Mouse (Mus musculus) brain, embryonic 18.5 days (tissue): ENCODE data around the gene Smg6.
"Not testable (repeated sequence)": the region's sequence is repeated elsewhere in the genome, so short reads cannot be mapped to it uniquely, and the experiment has no call there.

Experiments used
- DNase-seq: peaks from one replicate; pipeline ENCODE4 v3.0.0-alpha.2; 2012; ENCODE audit warnings: low read depth, low spot score

Gene Smg6

DNA sequence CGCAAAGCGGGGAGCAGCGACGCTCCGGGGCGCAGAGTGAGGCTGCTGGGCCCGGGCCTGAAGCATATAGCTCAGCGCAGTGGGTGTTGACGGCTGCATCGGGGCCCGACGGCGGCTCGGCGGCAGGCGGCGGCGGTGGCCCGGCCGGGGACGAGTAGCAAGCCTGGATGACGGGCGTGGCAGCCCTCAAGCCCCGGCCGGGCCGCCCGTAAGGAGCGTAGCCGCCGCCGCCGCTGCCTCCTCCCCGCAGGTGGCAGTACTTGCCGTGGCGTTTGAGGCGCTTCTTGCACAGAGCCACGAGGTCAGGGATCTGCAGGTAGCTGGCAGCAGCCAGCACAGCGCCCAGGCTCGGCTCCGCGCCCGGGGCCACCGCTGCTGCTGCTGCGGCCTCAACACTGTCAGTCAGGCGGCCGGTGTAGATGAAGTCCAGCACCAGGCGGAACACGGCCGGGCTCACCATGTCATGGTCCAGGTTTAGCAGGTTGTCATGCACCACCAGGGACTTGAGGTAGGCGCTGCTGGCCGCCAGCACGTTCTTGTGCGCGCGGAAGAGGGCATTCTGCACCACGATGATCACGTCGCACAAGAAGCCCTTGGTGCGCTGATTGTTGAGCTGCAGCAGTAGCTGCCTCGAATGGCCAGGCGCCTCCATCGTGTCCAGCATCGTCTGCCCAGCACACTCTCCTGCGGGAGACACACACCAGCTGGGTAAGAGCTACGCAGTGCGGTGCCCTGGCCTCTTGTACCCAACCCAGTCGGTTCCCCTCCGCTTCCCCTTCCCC lies 241.4 kb downstream of the Smg6 start:
- DNase-seq: no peak

GRCm38 (mm10) chr11:75167643-75168589 lies 242.3 kb downstream of the Smg6 start:
- no peak for DNase-seq

GRCm38 (mm10) chr11:75168590-75169361 lies 243.2 kb downstream of the Smg6 start:
- no peak for DNase-seq

- DNase-seq: no peak
These were observed 243.9 kb downstream of the Smg6 start, which contains the start of gene Hic1 for GRCm38 (mm10) chr11:75169405-75170080. Gene Hic1 (minus strand): TSS chr11:75169519.

GRCm38 (mm10) chr11:75170136-75170751 lies 244.6 kb downstream of the Smg6 start:
- peak; percentile 81 for DNase-seq

GRCm38 (mm10) chr11:75171186-75171865 lies 245.7 kb downstream of the Smg6 start:
- DNase-seq: no peak

GRCm38 (mm10) chr11:75172151-75173094 lies 246.8 kb downstream of the Smg6 start:
- peak; percentile 74 for DNase-seq

GRCm38 (mm10) chr11:75173095-75173798 lies 247.6 kb downstream of the Smg6 start:
- DNase-seq: peak; percentile 69

DNA sequence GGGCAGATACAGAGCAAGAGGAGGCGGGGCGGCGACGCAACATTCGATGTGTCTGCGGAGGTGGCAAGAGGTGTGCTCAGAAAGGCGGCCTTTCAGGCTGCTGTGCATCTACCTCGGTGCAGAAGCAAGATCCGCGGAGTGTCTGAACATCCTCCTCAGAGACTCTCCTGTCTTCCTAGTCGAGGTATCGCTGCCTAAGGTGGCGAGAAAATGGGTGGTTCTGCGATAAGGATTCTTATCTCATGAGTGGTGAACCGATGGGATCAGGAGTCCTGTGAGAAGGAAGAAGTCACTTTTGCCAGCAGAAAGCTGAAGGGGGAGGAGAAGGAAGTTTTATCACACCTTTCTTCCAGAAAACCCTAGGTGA lies 248.2 kb downstream of the Smg6 start:
- DNase-seq: no peak

- not testable (repeated sequence) for DNase-seq
These were observed 249.0 kb downstream of the Smg6 start for GRCm38 (mm10) chr11:75174574-75174973.

DNA sequence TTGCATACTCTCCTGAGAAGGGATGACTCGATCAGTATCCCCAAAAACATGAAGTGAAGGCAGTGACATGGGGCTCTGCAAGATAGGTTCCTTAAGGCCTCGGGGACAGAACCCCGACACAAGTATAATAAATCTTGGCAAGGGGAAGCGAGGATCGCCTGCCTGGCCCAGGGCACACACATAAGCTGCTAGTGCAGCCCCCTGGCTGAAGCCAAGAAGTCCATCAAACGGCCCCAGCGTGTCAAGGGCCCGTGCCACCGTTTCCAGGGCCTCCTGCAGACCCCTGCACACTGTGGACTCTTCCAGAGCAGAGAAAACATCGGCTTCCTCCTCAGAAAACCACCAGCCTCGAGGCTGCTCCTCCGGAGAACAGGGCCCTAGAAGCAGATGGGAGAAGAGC lies 252.4 kb downstream of the Smg6 start:
- DNase-seq: no peak

GRCm38 (mm10) chr11:75178672-75179208 lies 253.1 kb downstream of the Smg6 start, which contains the start of gene Ovca2:
Gene Ovca2 (minus strand): TSS chr11:75178835.
- DNase-seq: peak; percentile 84

GRCm38 (mm10) chr11:75183917-75184570 lies 258.4 kb downstream of the Smg6 start:
- DNase-seq: no peak

DNA sequence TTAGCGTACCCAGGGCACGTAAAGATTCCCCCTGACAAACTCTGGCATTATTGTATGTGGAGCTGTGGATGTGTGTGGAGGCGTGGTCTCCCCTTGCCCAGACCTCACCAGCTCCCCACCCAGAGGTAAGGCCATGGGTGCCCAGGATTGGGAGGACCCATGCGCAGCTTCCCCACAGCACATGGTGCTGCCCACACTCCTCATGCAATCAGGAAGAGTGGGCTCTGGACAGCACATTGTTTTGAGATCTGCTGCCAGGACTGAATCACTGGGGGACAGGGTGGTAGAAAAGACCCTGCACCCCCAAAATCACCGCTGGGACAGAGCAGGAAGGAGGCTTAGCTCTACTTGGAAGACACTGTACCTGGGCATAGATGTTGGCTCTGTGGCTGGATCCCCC lies 258.9 kb downstream of the Smg6 start:
- no peak for DNase-seq

DNA sequence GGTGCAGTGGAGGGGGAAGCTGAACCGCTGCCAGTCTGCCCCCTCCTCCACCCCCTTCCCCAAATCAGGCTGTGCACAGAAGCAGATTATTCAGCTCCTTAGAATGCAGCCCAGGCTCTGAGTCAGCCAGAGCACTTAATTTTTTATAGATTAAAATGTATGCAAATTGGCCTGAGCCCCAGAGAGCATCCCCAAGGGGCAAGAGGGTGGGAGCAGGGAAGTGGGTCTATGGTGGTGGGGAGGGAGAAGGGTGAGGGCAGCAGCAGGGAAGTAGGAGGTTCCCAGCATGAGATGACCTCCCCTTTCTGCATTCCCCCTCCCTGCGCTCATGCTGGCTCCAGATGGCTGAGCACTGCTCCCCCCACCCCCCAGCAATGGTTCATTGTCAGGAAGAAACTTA lies 259.4 kb downstream of the Smg6 start:
- DNase-seq: no peak

DNA sequence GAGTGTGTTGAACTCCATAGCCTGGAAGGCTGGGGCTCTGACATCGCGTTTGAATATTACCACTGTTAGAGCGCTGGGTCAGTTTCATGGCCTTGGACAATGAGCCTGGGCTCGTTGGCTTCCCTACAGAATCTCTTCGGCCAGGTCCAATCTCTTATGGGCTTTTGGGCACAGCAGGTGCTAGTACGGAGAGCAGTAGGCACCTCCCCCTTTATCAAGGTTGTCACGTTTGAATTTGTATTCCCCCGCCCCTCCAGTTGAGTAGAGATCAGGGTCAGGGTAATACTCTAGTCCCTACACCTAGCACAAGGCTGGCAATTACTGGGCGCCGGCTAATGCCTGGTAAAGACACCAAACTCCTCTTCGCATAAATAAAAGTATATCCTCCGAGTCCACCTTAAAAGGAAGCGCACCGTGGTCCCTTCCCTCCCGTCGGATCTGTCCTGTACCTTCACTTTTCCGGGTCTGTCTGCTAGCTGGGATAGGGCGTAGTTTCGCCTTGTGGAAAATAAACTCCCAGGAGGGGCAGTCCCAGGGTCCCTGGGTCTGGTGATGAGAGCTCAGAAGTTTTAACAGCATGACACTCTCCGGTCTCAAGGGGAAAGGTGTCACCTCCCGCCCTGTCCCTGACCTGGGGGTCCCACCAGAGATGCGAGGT lies 264.2 kb downstream of the Smg6 start:
- DNase-seq: no peak

DNA sequence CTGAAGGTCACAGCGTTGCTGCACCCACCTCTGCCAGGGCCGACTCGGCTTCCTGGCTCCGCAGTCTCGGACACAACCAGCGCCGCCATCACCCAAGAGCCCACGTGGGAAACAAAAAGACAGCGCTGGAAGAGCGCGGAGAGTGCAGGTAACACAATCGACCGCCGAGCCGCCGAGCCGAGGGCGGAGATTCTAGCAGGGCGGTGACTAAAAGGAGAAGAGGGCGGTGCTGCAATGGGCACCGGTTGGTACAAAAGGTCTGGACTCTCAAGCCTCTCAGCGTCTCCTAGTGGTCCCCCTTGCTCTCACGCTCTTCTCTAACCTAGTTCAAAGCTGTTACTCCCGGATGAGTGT lies 264.7 kb downstream of the Smg6 start:
- no peak for DNase-seq
